Mouse (Mus musculus) erythroid progenitor cell, adult 5-6 weeks (primary cell): ENCODE measurements around the gene Neurl1b. TPM values are rescaled to one million over a fixed set of nuclear protein-coding genes. Genes with fewer than 3 reads are reported as not detected.

Experiments
- ATAC-seq: replicated peaks from 2 replicates; pipeline ENCODE4 v1.8.0; 2016; ENCODE audit warnings: moderate number of reproducible peaks, mild to moderate bottlenecking, moderate TSS enrichment, inconsistent platforms; ENCODE audit not compliant: poor library complexity, low FRiP score, severe bottlenecking
- total RNA-seq, 2 experiments: library from RNA; stranded (forward) in 1 of 2; stranded (reverse) in 1 of 2; fragments of 150-400 nt in 1 of 2; fragments of 186-747, 209-891 nt in 1 of 2; gene quantifications; 2 replicates each; pipeline versions ENCODE4 v1.2.3 to v1.2.4; 2015 to 2017; ENCODE audit warnings: low replicate concordance in 2 of 2

Neurl1b gene
- total RNA-seq, 2 experiments from 2014 or later = 1.5 to 2.5 TPM

GRCm38 (mm10) chr17:26487266-26487665 lies 72.6 kb downstream of the Neurl1b start:
- ATAC-seq = no peak

GRCm38 (mm10) chr17:26487917-26488316 lies 73.3 kb downstream of the Neurl1b start:
- ATAC-seq = no peak

- ATAC-seq = no peak
Observed at GRCm38 (mm10) chr17:26488711-26489403, 74.2 kb downstream of the Neurl1b start.

- 0 out of 2 replicates have a peak, but pooled peaks have one; percentile 21 for ATAC-seq
Observed at GRCm38 (mm10) chr17:26490072-26490471, 75.4 kb downstream of the Neurl1b start.

- no peak for ATAC-seq
Observed at GRCm38 (mm10) chr17:26490910-26491309, 76.3 kb downstream of the Neurl1b start.

- 0 out of 2 replicates have a peak, but pooled peaks have one; percentile 27 for ATAC-seq
Observed at GRCm38 (mm10) chr17:26492246-26492645, 77.6 kb downstream of the Neurl1b start.

GRCm38 (mm10) chr17:26494642-26495468 lies 80.2 kb downstream of the Neurl1b start:
- ATAC-seq = no peak

Other genes with a start within 250 kb of the Neurl1b start
- gene Pdia2, start 215.7 kb upstream of the Neurl1b start, total RNA-seq (2015; ENCODE audit: low replicate concordance) = 4.7 and 13.4 TPM in 2 replicates
- 4.1 and 24.4 TPM in 2 replicates for gene Pdia2, start 215.7 kb upstream of the Neurl1b start, total RNA-seq (2017; ENCODE audit: low replicate concordance)
- not detected in 2 replicates for gene Rgs11, start 211.9 kb upstream of the Neurl1b start, total RNA-seq (2015; ENCODE audit: low replicate concordance)
- gene Rgs11, start 211.9 kb upstream of the Neurl1b start, total RNA-seq (2017; ENCODE audit: low replicate concordance) = not detected in 2 replicates
- 3.2 TPM in 1 of 2 replicates, not detected in the other for gene Arhgdig, start 207.0 kb upstream of the Neurl1b start, total RNA-seq (2015; ENCODE audit: low replicate concordance)
- not detected in 2 replicates for gene Arhgdig, start 207.0 kb upstream of the Neurl1b start, total RNA-seq (2017; ENCODE audit: low replicate concordance)
- 0.72 and 3.8 TPM in 2 replicates for gene Fam234a, start 170.6 kb upstream of the Neurl1b start, total RNA-seq (2015; ENCODE audit: low replicate concordance)
- 1.8 and 6.0 TPM in 2 replicates for gene Fam234a, start 170.6 kb upstream of the Neurl1b start, total RNA-seq (2017; ENCODE audit: low replicate concordance)
- 16.3 and 27.4 TPM in 2 replicates for gene Luc7l, start 161.9 kb upstream of the Neurl1b start, total RNA-seq (2015; ENCODE audit: low replicate concordance)
- gene Luc7l, start 161.9 kb upstream of the Neurl1b start, total RNA-seq (2017; ENCODE audit: low replicate concordance) = 45.1 and 70.6 TPM in 2 replicates
- gene Ergic1, start 146.7 kb downstream of the Neurl1b start, total RNA-seq (2015; ENCODE audit: low replicate concordance) = 6.7 and 12.6 TPM in 2 replicates
- 3.7 and 3.9 TPM in 2 replicates for gene Ergic1, start 146.7 kb downstream of the Neurl1b start, total RNA-seq (2017; ENCODE audit: low replicate concordance)
- 156 and 175 TPM in 2 replicates for gene Dusp1, start 147.3 kb downstream of the Neurl1b start, total RNA-seq (2015; ENCODE audit: low replicate concordance)
- gene Dusp1, start 147.3 kb downstream of the Neurl1b start, total RNA-seq (2017; ENCODE audit: low replicate concordance) = 20.0 and 35.4 TPM in 2 replicates
- 77.1 and 104 TPM in 2 replicates for gene Atp6v0e, start 248.4 kb downstream of the Neurl1b start, total RNA-seq (2015; ENCODE audit: low replicate concordance)
- gene Atp6v0e, start 248.4 kb downstream of the Neurl1b start, total RNA-seq (2017; ENCODE audit: low replicate concordance) = 81.9 and 122 TPM in 2 replicates